Mouse (Mus musculus) adrenal gland, postnatal 4 days (tissue): ENCODE results near the gene Olfr1495. TPM values are rescaled to one million over a fixed set of nuclear protein-coding genes. Genes with fewer than 3 reads are reported as not detected.
"Not testable (repeated sequence)": the region's sequence is repeated elsewhere in the genome, so short reads cannot be mapped to it uniquely, and the experiment has no call there.

Experiments
- DNase-seq, 2 experiments: peaks; one replicate each; pipeline ENCODE4 v3.0.0; 2021 to 2022; ENCODE audit warnings: low spot score in 2 of 2, mixed read lengths in 2 of 2
- long read RNA-seq, 2 experiments: library from polyadenylated mRNA; stranded (forward); transcript quantifications; one replicate each; pipeline ENCODE4 v2.0.0; 2021
- total RNA-seq, 2 experiments: library from RNA; stranded (reverse); gene quantifications; 2 replicates each; pipeline ENCODE4 v1.2.3; 2021

Olfr1495 gene
- not detected for total RNA-seq
- long read RNA-seq, experiment 1 = 0 reads
- long read RNA-seq, experiment 2 = 0 reads

DNA sequence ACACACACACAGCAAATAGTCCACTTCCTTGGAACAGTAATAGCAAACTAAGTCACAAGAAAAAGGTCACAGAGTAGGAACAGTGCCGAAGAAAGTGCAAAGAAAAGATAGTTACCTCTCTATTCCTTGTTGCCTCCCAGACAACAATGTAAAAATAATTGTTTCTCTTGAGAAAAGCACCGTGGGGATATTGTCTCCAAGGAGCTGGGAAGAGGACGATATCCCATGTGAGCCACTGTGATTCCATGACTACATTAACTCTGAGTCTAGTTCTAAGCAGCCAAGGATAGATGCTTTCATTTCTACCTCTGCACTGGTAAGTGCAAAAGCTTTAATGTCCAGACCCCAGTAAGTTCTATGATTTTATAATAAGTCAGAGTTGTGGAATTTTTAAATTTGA lies at the start of gene Olfr1495:
TSS of gene Olfr1495 (plus strand) at position 301 of the 400 bp plus-strand sequence.
- DNase-seq = no peak

DNA sequence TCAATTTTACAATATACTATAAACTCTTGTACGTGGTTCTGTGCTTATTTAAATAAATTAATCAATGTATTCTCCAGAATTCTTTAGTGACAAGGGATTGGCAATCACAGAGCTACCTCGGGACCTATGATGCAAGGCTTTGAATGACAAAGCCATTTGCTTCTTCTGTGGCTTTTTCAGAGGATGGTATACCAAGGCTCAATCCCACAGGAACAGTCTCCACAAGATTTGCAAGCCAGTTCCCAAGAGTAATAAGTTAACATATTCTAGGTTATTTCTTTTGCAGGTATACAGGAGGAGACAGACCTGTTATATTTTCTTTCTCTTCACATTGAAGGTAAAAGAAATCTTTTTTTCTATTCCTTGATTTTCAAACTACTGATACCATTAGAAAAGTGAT lies 41.4 kb upstream of the Olfr1495 start, which contains the start of gene Olfr1493-ps1:
TSS of gene Olfr1493-ps1 (plus strand) at position 301 of the 400 bp plus-strand sequence.
- DNase-seq = no peak

DNA sequence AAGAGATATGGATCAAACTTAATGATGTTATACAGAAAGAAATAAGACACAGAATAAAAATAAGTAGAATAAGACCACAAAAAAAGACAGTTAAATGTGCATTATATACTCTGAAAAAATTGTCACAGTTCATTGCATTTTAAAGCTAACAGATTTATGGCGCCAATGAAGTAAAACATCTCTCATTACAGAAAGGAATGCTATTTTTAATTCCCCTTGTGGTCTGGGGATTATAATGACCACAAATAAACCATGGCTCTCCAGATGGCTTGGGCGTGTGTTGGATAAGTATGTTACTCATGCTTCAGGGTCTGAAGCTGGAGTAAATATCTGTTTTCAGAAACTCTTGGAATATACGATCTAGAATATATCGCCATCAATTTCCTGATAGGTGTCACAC lies 25.0 kb upstream of the Olfr1495 start, which contains the start of gene Olfr1494:
TSS of gene Olfr1494 (plus strand) at position 301 of the 400 bp plus-strand sequence.
- no peak for DNase-seq

DNA sequence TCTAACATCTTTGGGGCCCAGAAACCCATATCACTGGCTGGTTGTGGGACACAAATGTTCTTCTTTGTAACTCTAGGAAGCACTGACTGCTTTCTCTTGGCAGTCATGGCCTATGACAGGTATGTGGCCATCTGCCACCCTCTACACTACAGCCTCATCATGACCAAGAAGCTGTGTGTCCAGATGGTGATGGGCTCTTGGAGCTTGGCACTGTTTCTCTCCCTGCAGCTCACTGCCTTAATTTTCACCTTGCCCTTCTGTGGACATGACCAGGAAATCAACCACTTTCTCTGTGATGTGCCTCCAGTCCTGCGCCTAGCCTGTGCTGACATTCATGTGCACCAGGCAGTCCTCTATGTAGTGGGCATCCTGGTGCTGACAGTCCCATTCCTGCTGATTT lies 15.0 kb upstream of the Olfr1495 start:
- DNase-seq = no peak

DNA sequence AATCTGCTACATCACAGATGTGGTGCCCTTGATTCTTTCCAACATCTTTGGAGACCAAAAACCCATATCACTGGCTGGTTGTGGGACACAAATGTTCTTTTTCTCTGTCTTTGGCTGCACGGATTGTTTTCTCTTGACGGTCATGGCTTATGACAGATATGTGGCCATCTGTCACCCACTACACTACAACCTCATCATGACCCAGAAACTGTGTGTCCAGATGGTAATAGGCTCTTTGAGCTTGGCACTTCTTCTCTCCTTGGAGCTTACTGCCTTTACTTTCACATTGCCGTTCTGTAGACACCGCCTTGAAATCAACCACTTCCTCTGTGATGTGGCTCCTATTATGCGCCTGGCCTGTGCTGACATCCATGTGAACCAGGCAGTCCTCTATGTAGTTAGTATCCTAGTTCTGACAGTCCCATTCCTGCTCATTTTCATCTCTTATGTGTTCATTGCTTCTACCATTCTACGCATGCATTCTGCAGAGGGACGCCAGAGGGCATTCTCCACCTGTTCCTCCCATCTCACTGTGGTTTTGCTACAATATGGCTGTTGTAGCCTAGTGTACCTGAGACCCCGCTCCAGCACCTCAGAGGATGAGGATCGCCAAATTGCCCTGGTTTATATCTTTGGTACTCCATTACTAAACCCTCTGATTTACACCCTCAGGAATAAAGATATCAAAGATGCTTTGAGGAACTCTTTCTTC lies 4.3 kb downstream of the Olfr1495 start:
- DNase-seq = no peak

DNA sequence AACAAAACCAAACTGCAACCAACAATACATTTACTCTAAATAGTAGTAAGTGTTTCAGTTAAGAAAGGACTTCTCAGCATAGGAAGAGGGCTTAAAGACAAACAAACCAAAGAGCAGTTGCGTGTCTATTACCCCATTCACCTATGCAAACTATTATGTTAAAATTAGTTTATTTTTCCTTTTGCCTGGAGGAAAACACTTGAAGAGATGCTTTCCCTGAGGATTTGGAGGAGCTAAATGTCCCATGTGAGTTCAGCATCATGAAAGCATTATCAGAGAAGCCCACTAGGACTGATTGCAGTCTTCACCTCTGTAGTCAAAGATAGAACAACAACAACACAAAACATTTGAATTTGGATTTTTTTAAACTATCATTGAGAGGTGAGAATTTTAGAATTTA lies 13.2 kb downstream of the Olfr1495 start, which contains the start of gene Olfr1496:
TSS of gene Olfr1496 (plus strand) at position 301 of the 400 bp plus-strand sequence.
- DNase-seq = no peak

DNA sequence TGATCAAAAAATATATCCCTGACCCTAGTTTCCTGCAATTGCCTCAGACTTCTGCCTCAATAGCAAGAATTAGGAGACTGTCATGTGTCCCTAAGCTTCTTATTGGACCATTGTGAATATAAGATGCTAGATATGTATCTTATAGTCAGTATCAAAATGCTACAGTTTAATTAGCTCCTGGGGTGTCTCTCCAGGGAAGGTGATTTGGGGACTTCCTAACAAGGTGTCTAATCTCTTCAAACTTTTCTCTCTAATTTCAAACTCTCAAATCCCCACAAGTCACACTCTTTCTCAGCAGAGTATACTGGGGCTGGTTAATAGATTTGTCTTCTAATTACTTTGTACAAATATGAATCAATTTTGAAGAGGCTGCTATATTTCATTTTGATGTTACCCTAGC lies 33.7 kb downstream of the Olfr1495 start, which contains the start of gene Olfr1497:
TSS of gene Olfr1497 (minus strand) at position 101 of the 400 bp plus-strand sequence.
- DNase-seq = no peak

DNA sequence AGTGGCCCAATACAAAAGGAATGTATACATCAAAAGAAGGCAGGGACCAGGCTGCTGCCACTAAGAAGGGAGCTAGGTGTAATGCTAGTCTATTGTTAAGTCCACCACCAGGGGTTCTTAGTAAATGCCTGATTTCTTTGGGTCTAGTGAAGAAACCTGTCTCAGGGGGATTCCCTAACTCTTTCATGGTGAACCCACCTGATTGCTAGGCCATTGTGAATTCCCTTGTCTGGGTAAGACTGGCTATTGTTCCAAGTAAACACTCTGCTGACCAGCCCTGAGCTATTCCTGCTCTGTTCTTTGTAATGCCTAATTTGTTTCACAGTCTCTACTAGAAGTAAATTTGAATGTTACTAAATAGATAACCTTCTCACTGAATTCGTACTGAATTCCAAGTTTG lies 41.1 kb downstream of the Olfr1495 start:
- not testable (repeated sequence) for DNase-seq

DNA sequence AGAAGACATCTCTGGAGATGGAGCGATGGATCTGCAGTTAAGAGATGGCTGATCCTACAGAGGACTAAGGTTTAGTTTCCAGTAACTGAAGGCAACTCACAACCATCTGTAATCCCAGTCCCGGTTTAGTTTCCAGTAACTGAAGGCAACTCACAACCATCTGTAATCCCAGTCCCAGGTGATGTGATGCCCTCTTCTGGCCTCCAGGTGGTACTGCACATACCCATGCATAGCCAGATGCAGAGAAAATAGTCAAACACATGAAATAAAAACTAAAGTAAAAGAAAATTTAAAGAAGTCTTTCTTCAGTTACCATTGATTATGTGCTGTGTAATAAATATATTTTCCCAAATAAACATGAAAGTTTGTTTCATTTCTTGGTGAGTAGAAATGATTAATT lies 48.4 kb downstream of the Olfr1495 start:
- no peak for DNase-seq

DNA sequence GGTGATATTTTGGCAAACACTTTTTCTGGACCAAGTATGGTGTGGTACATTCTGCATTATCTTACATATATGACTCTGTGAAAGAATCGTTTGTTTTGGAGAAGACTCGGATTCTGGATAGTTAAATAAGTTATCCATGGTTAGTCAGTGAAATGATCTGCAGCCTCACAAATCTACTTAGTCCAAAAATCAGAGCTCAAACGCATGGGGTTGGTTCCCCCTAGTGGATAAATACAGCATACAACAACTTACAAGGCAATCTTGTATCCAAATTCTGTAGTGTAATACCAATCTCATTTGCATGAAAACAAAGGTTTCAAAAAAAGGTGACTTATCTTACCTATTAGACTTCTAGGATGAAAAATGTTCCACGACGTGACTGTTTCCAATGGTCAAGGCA lies 54.4 kb downstream of the Olfr1495 start:
- DNase-seq = no peak

DNA sequence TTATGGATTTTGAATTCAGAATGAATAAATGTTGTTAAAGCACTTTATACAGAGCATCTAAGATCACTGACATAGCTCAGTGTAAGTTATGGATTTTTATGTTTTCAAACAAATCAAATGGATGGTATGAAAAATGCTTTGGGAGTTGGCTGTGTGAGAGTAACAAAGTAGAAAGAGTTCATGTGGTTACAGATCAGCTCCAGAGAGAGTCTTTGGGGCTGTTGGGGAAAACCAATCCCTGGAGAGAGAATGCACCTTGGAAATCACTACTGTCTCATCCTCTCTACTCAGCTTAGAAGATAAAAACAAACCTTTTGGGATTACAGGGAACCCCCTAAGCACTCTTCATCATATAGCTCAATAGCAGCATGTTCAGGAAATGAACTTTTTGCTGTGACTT lies 54.9 kb downstream of the Olfr1495 start, which contains the start of gene Olfr1499:
TSS of gene Olfr1499 (minus strand) at position 101 of the 400 bp plus-strand sequence.
- DNase-seq = no peak

Other genes with a start within 250 kb of the Olfr1495 start
- gene Olfr1480, start 236.7 kb upstream of the Olfr1495 start, total RNA-seq = not detected
- not detected for gene Olfr1484, start 181.1 kb upstream of the Olfr1495 start, total RNA-seq
- gene Olfr1487, start 147.2 kb upstream of the Olfr1495 start, total RNA-seq = not detected
- gene Olfr1489, start 133.0 kb upstream of the Olfr1495 start, total RNA-seq = not detected
- gene Olfr1490, start 113.5 kb upstream of the Olfr1495 start, total RNA-seq = not detected
- gene Olfr1491, start 67.3 kb upstream of the Olfr1495 start, total RNA-seq = not detected
- not detected for gene Olfr1493-ps1, start 41.3 kb upstream of the Olfr1495 start, total RNA-seq
- gene Olfr1494, start 24.9 kb upstream of the Olfr1495 start, total RNA-seq = not detected
- gene Olfr1496, start 13.3 kb downstream of the Olfr1495 start, total RNA-seq = not detected
- gene Olfr1497, start 33.6 kb downstream of the Olfr1495 start, total RNA-seq = not detected
- not detected for gene Olfr1499, start 54.8 kb downstream of the Olfr1495 start, total RNA-seq
- gene Olfr1500, start 65.9 kb downstream of the Olfr1495 start, total RNA-seq = not detected
- not detected for gene Olfr1501, start 86.1 kb downstream of the Olfr1495 start, total RNA-seq
- gene Olfr1502, start 97.2 kb downstream of the Olfr1495 start, total RNA-seq = not detected
- gene Olfr1504, start 133.3 kb downstream of the Olfr1495 start, total RNA-seq = not detected
- gene Olfr1505, start 148.9 kb downstream of the Olfr1495 start, total RNA-seq = not detected